Mouse (Mus musculus): Measurements from ENCODE around the gene Trhr2.

DNA sequence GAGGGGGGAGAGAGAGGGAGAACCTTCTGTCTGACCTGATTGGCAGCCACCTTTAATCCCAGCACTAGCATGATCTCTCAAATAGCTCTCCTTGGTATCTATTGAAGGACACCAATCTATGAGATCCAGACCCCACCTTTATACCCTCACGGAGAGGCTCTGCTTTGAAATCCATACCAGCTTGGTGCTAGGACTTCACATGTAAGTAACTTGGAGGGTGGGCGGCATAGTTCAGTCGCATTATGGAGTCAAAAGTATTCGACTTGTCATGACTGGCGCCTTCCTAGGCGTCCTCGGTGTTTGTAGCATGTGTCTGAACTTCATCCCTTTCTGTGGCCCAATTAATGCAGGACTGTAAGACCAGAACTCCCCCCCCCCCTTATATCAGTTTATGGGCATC lies 14.8 kb upstream of the Trhr2 start:
- TF ChIP-seq CTCF (IDR thresholded peaks at IDR 0.05; ENCODE audit: insufficient read depth, low read length) (no peak), POLR2A (IDR thresholded peaks at IDR 0.05; ENCODE audit: borderline replicate concordance, extremely low read depth, low read depth, low read length) (no peak)
